Mouse (Mus musculus): Measurements from ENCODE around the gene Naxd. TPM values are rescaled to one million over a fixed set of nuclear protein-coding genes. Genes with fewer than 3 reads are reported as not detected.

Naxd gene
- polyA plus RNA-seq, 1 experiment from 2014 or later: 131 TPM

GRCm38 (mm10) chr8:11518676-11519075 is 21.4 kb downstream of the Naxd start:
- H3K4me3 ChIP-seq (ENCODE audit: low read depth, low read length): no peak overlapping the region
- H3K9me3 ChIP-seq (ENCODE audit: low read depth, low read length): no peaks in the 10 kb centered on the region
- H3K27me3 ChIP-seq (ENCODE audit: insufficient read depth, low read length): no peaks in the 10 kb centered on the region
- H3K4me1 ChIP-seq (ENCODE audit: insufficient read depth): no peaks in the 10 kb centered on the region
- peaks cover 52% of the 10 kb centered on the region for H3K36me3 ChIP-seq (ENCODE audit: insufficient read depth)
- H3K9ac ChIP-seq: no peak overlapping the region
- no peak for ATAC-seq (ENCODE audit: insufficient read depth)
- no peak overlapping the region for H3K27ac ChIP-seq (ENCODE audit: low read depth)
- DNase-seq: no peak
- WGBS: 85% methylated on average over 11 of the region's 11 CpGs
- no peak overlapping the region for H3K4me2 ChIP-seq
- TF ChIP-seq CTCF (IDR thresholded peaks at IDR 0.05; ENCODE audit: low read depth): no peak

GRCm38 (mm10) chr8:11523331-11523730 is 26.0 kb downstream of the Naxd start:
- TF ChIP-seq CTCF (IDR thresholded peaks at IDR 0.05; ENCODE audit: low read depth): no peak
- 77% methylated on average over 3 of the region's 3 CpGs for WGBS
- Histone ChIP-seq H3K27me3 (ENCODE audit: insufficient read depth, low read length) (no peaks in the 10 kb centered on the region), H3K36me3 (ENCODE audit: insufficient read depth) (peaks cover 40% of the 10 kb centered on the region), H3K4me1 (ENCODE audit: insufficient read depth) (no peaks in the 10 kb centered on the region), H3K9ac (no peak overlapping the region), H3K27ac (ENCODE audit: low read depth) (no peak overlapping the region), H3K9me3 (ENCODE audit: low read depth, low read length) (no peaks in the 10 kb centered on the region), H3K4me3 (ENCODE audit: low read depth, low read length) (no peak overlapping the region), H3K4me2 (no peak overlapping the region)
- no peak for ATAC-seq (ENCODE audit: insufficient read depth)
- no peak for DNase-seq

- Histone ChIP-seq H3K27ac (ENCODE audit: low read depth) (no peak overlapping the region), H3K27me3 (ENCODE audit: insufficient read depth, low read length) (no peaks in the 10 kb centered on the region), H3K9me3 (ENCODE audit: low read depth, low read length) (no peaks in the 10 kb centered on the region), H3K4me2 (no peak overlapping the region), H3K4me1 (ENCODE audit: insufficient read depth) (no peaks in the 10 kb centered on the region), H3K36me3 (ENCODE audit: insufficient read depth) (peaks cover 52% of the 10 kb centered on the region), H3K4me3 (ENCODE audit: low read depth, low read length) (no peak overlapping the region), H3K9ac (no peak overlapping the region)
- WGBS: 71% methylated on average over 18 of the region's 18 CpGs
- ATAC-seq (ENCODE audit: insufficient read depth): no peak
- no peak for TF ChIP-seq CTCF (IDR thresholded peaks at IDR 0.05; ENCODE audit: low read depth)
- no peak for DNase-seq
These were observed 33.0 kb downstream of the Naxd start for GRCm38 (mm10) chr8:11530155-11530770.

- DNase-seq: no peak
- Histone ChIP-seq H3K9me3 (ENCODE audit: low read depth, low read length) (no peaks in the 10 kb centered on the region), H3K4me1 (ENCODE audit: insufficient read depth) (no peaks in the 10 kb centered on the region), H3K27ac (ENCODE audit: low read depth) (no peak overlapping the region), H3K36me3 (ENCODE audit: insufficient read depth) (peaks cover 50% of the 10 kb centered on the region), H3K4me3 (ENCODE audit: low read depth, low read length) (no peak overlapping the region), H3K4me2 (no peak overlapping the region), H3K27me3 (ENCODE audit: insufficient read depth, low read length) (no peaks in the 10 kb centered on the region), H3K9ac (no peak overlapping the region)
- 58% methylated on average over 4 of the region's 4 CpGs for WGBS
- no peak for TF ChIP-seq CTCF (IDR thresholded peaks at IDR 0.05; ENCODE audit: low read depth)
- no peak for ATAC-seq (ENCODE audit: insufficient read depth)
These were observed 33.5 kb downstream of the Naxd start for GRCm38 (mm10) chr8:11530849-11531248.

- Histone ChIP-seq H3K4me1 (ENCODE audit: insufficient read depth) (no peaks in the 10 kb centered on the region), H3K27ac (ENCODE audit: low read depth) (no peak overlapping the region), H3K9me3 (ENCODE audit: low read depth, low read length) (no peaks in the 10 kb centered on the region), H3K4me2 (no peak overlapping the region), H3K27me3 (ENCODE audit: insufficient read depth, low read length) (no peaks in the 10 kb centered on the region), H3K4me3 (ENCODE audit: low read depth, low read length) (no peak overlapping the region), H3K9ac (no peak overlapping the region), H3K36me3 (ENCODE audit: insufficient read depth) (peaks cover 48% of the 10 kb centered on the region)
- DNase-seq (no peak), ATAC-seq (ENCODE audit: insufficient read depth) (no peak)
- 58% methylated on average over 9 of the region's 9 CpGs for WGBS
- no peak for TF ChIP-seq CTCF (IDR thresholded peaks at IDR 0.05; ENCODE audit: low read depth)
These were observed 37.2 kb downstream of the Naxd start for GRCm38 (mm10) chr8:11534494-11534893.

- no peak overlapping the region for H3K27ac ChIP-seq (ENCODE audit: low read depth)
- TF ChIP-seq CTCF (IDR thresholded peaks at IDR 0.05; ENCODE audit: low read depth): no peak
- WGBS: 91% methylated on average over 4 of the region's 4 CpGs
- H3K9ac ChIP-seq: no peak overlapping the region
- H3K36me3 ChIP-seq (ENCODE audit: insufficient read depth): peaks cover 65% of the 10 kb centered on the region
- no peaks in the 10 kb centered on the region for H3K27me3 ChIP-seq (ENCODE audit: insufficient read depth, low read length)
- no peak overlapping the region for H3K4me2 ChIP-seq
- H3K4me3 ChIP-seq (ENCODE audit: low read depth, low read length): no peak overlapping the region
- H3K4me1 ChIP-seq (ENCODE audit: insufficient read depth): no peaks in the 10 kb centered on the region
- ATAC-seq (ENCODE audit: insufficient read depth) (no peak), DNase-seq (no peak)
- H3K9me3 ChIP-seq (ENCODE audit: low read depth, low read length): no peaks in the 10 kb centered on the region
These were observed 41.7 kb downstream of the Naxd start for GRCm38 (mm10) chr8:11539049-11539448.

GRCm38 (mm10) chr8:11540182-11540581 is 42.9 kb downstream of the Naxd start:
- H3K9me3 ChIP-seq (ENCODE audit: low read depth, low read length): no peaks in the 10 kb centered on the region
- H3K27ac ChIP-seq (ENCODE audit: low read depth): no peak overlapping the region
- H3K27me3 ChIP-seq (ENCODE audit: insufficient read depth, low read length): no peaks in the 10 kb centered on the region
- H3K4me2 ChIP-seq: no peak overlapping the region
- 92% methylated on average over 8 of the region's 8 CpGs for WGBS
- DNase-seq (no peak), ATAC-seq (ENCODE audit: insufficient read depth) (no peak)
- H3K36me3 ChIP-seq (ENCODE audit: insufficient read depth): peaks cover 58% of the 10 kb centered on the region
- TF ChIP-seq CTCF (IDR thresholded peaks at IDR 0.05; ENCODE audit: low read depth): no peak
- H3K4me3 ChIP-seq (ENCODE audit: low read depth, low read length): no peak overlapping the region
- no peaks in the 10 kb centered on the region for H3K4me1 ChIP-seq (ENCODE audit: insufficient read depth)
- no peak overlapping the region for H3K9ac ChIP-seq
